Mouse (Mus musculus) urinary bladder, postnatal 10 days (tissue): ENCODE results near the gene Snrpd3.
"Not testable (repeated sequence)": the region's sequence is repeated elsewhere in the genome, so short reads cannot be mapped to it uniquely, and the experiment has no call there.

Experiments used
- DNase-seq: peaks from one replicate; pipeline ENCODE4 v3.0.0; 2022; ENCODE audit warnings: low spot score

Gene Snrpd3

GRCm38 (mm10) chr10:75566765-75567164 is 49.4 kb downstream of the Snrpd3 start:
- DNase-seq = not testable (repeated sequence)

- DNase-seq = no peak
These were observed 50.7 kb downstream of the Snrpd3 start for GRCm38 (mm10) chr10:75568029-75568428.

GRCm38 (mm10) chr10:75568441-75568840 is 51.1 kb downstream of the Snrpd3 start:
- no peak for DNase-seq

- no peak for DNase-seq
These were observed 51.5 kb downstream of the Snrpd3 start for GRCm38 (mm10) chr10:75568851-75569250.

- no peak for DNase-seq
These were observed 53.8 kb downstream of the Snrpd3 start for GRCm38 (mm10) chr10:75570981-75571657.

GRCm38 (mm10) chr10:75571937-75572336 is 54.6 kb downstream of the Snrpd3 start:
- DNase-seq = no peak

GRCm38 (mm10) chr10:75573181-75573580 is 55.8 kb downstream of the Snrpd3 start:
- no peak for DNase-seq

GRCm38 (mm10) chr10:75573965-75574364 is 56.6 kb downstream of the Snrpd3 start:
- no peak for DNase-seq

- no peak for DNase-seq
These were observed 61.8 kb downstream of the Snrpd3 start for GRCm38 (mm10) chr10:75579129-75579528.

- peak; percentile 75 for DNase-seq
These were observed 68.7 kb downstream of the Snrpd3 start for GRCm38 (mm10) chr10:75585876-75586552.

GRCm38 (mm10) chr10:75586553-75586879 is 69.2 kb downstream of the Snrpd3 start:
- no peak for DNase-seq
